Mouse (Mus musculus) activated CD4-positive, CD25-positive, alpha-beta regulatory T cell, adult 9 weeks (primary cell): Measurements from ENCODE around the gene Serpine2. TPM values are rescaled to one million over a fixed set of nuclear protein-coding genes. Genes with fewer than 3 reads are reported as not detected.

Experiments
- polyA plus RNA-seq: library from polyadenylated mRNA; unstranded; fragments of 100-300 nt; shearing (Covaris generic); gene quantifications from one replicate; pipeline ENCODE4 v1.2.1, GENCODE M21; 2017

The Serpine2 gene
- 1.8 TPM for polyA plus RNA-seq

DNA sequence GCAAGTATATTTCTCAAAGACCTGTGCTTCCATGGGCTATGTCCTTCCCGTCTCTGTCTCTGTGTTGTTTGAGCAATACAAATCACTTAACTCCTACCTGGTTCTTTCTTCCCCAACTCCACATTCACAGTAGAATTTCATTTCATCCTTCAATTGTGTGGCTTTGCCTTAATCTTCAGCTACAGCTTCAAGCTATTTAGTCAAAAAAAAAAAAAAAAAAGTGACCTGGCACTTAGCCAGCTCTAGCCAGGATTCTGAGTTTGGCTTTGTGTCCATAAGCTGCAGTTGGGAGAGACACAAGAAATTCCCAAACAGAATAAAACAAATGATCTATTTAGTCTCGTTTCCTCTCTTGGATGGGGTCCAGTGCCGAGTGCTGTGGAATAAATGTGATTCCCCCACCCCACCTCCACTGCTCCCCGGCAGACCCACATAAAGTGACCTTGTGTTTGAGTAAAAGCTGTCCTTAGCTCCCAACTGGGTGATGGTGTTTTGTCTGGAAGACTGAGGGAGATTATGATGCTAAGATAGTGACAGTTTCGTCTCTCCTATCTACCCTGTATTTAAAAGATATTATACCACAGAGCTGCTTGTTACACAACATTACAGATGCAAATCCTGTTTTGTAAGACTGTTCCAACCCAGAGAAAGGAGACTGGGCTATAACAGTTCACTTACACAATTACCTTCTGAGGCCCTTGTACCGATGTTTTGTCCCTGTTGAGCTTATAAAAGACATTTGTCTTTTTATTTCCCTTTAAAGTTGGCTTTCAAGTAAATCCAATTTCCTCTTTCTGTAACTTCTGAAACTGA, at the start of gene Serpine2:
Serpine2 (minus strand) TSS at position 51 of the 813 bp plus-strand sequence.

DNA sequence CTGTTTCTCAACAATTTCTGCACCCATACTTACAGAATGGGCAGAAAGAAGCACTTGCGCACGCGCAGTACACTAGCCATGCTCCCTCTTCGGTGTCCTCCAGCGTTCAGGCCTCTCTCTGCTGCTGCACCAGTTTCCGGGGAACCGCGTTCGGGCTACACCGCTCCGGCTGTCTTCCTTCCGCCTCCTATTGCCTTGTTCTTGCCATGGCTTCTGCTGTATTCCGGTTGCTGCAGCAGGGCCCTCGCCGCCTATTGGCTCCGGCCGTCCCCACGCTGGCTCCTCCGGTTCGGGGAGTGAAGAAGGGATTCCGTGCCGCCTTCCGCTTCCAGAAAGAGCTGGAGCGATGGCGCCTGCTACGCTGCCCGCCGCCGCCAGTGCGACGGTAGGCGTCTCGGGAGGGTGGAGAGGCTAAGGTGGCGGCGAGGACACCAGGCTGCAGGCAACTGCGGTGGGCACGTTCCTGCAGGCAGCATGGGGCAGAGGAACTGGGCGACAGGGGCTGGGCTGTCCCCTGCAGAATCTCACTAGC, 85.0 kb downstream of the Serpine2 start, which contains the start of the genes Mrpl44 and Wdfy1:
Mrpl44 (plus strand) TSS at position 92 of the 532 bp plus-strand sequence.
Wdfy1 (minus strand) TSS at position 217 of the 532 bp plus-strand sequence.

Other genes starting within 250 kb of the Serpine2 start
- gene Ap1s3, start 189.2 kb downstream of the Serpine2 start, polyA plus RNA-seq, result 2.1 TPM
- 45.9 TPM for gene Mrpl44, start 85.2 kb downstream of the Serpine2 start, polyA plus RNA-seq
- 13.3 TPM for gene Wdfy1, start 85.0 kb downstream of the Serpine2 start, polyA plus RNA-seq